Mouse (Mus musculus) heart, embryonic 11.5 days (tissue): ENCODE data around the gene Zfp462. TPM values are rescaled to one million over a fixed set of nuclear protein-coding genes. Genes with fewer than 3 reads are reported as not detected.
"Not testable (repeated sequence)": the region's sequence is repeated elsewhere in the genome, so short reads cannot be mapped to it uniquely, and the experiment has no call there.

Experiments
- ATAC-seq: fragments of 200-750 bp; cut with Nextera tagmentation; replicated peaks from 2 replicates; pipeline ENCODE4 v1.8.0; 2017; ENCODE audit warnings: moderate library complexity; ENCODE audit not compliant: insufficient number of reproducible peaks, low FRiP score, low TSS enrichment
- H3K27ac ChIP-seq: fragments of 300-500 bp; sonication (generic); 2 replicates; pipeline ENCODE4 v1.5.1; 2014; ENCODE audit warnings: mild to moderate bottlenecking, low read depth, low read length
- H3K27me3 ChIP-seq: fragments of 300-500 bp; sonication (generic); 2 replicates; pipeline ENCODE4 v1.6.1; 2014; ENCODE audit warnings: mild to moderate bottlenecking, low read length, mixed read lengths; ENCODE audit not compliant: control insufficient read depth, insufficient read depth
- H3K36me3 ChIP-seq: fragments of 300-500 bp; sonication (generic); 2 replicates; pipeline ENCODE4 v1.6.1; 2014; ENCODE audit warnings: mild to moderate bottlenecking, low read length, moderate library complexity, mixed read lengths; ENCODE audit not compliant: control insufficient read depth, insufficient read depth
- H3K4me1 ChIP-seq: fragments of 300-500 bp; sonication (generic); 2 replicates; pipeline ENCODE4 v1.6.1; 2014; ENCODE audit warnings: low read length; ENCODE audit not compliant: control insufficient read depth, insufficient read depth
- H3K4me2 ChIP-seq: fragments of 300-500 bp; sonication (generic); 2 replicates; pipeline ENCODE4 v1.6.1; 2014; ENCODE audit warnings: mild to moderate bottlenecking, moderate library complexity
- H3K4me3 ChIP-seq: fragments of 300-500 bp; sonication (generic); 2 replicates; pipeline ENCODE4 v1.5.1; 2014; ENCODE audit warnings: low read depth, low read length
- H3K9ac ChIP-seq: fragments of 300-500 bp; sonication (generic); 2 replicates; pipeline ENCODE4 v1.6.1; 2014; ENCODE audit warnings: mild to moderate bottlenecking, low read depth, low read length, moderate library complexity
- H3K9me3 ChIP-seq: fragments of 300-500 bp; sonication (generic); replicated peaks from 2 replicates; pipeline ENCODE4 v1.6.1; 2016; ENCODE audit warnings: low read length; ENCODE audit not compliant: control insufficient read depth
- WGBS: fragments of 180-500 bp; shearing (Covaris S2); extraction: QIAGEN DNeasy Blood & Tissue Kit; methylation state at CpG from one replicate; pipeline ENCODE4 v1.1.7; 2014; ENCODE audit not compliant: insufficient replicate concordance; 5-methylcytosine and 5-hydroxymethylcytosine counted together
- polyA plus RNA-seq: library from polyadenylated mRNA; unstranded; fragments of >200 nt; fragmentation: Nextera tagmentation; extraction: Ambion mirVana; gene quantifications from 2 replicates; pipeline ENCODE4 v1.2.1, GENCODE M21; 2014

The Zfp462 gene
- polyA plus RNA-seq, 1 experiment from 2014 or later = 5.7 TPM

- WGBS = 70% methylated on average over 4 of the region's 4 CpGs
- Histone ChIP-seq H3K4me2 (no peak overlapping the region), H3K36me3 (no peaks in the 10 kb centered on the region), H3K9ac (no peak overlapping the region), H3K9me3 (no peaks in the 10 kb centered on the region), H3K4me3 (no peak overlapping the region), H3K27ac (no peak overlapping the region), H3K27me3 (no peaks in the 10 kb centered on the region), H3K4me1 (peaks cover 32% of the 10 kb centered on the region)
- no peak for ATAC-seq
Measured at GRCm38 (mm10) chr4:54972096-54972495, 27.2 kb downstream of the Zfp462 start.

GRCm38 (mm10) chr4:54972827-54973560, 28.1 kb downstream of the Zfp462 start:
- ATAC-seq = no peak

GRCm38 (mm10) chr4:54979771-54980472, 35.1 kb downstream of the Zfp462 start:
- H3K4me1 ChIP-seq = peaks cover 12% of the 10 kb centered on the region
- 50% methylated on average over 13 of the region's 13 CpGs for WGBS
- H3K9me3 ChIP-seq = no peaks in the 10 kb centered on the region
- no peaks in the 10 kb centered on the region for H3K27me3 ChIP-seq
- peak overlapping the region; percentile 50; the same call in 1 of the 2 replicates for H3K27ac ChIP-seq
- H3K36me3 ChIP-seq = no peaks in the 10 kb centered on the region
- no peak for ATAC-seq
- no peak overlapping the region for H3K4me3 ChIP-seq
- no peak overlapping the region for H3K9ac ChIP-seq
- no peak overlapping the region for H3K4me2 ChIP-seq

More at GRCm38 (mm10) chr4:54972827-54973560, 28.1 kb downstream of the Zfp462 start:
- Histone ChIP-seq H3K36me3 (no peaks in the 10 kb centered on the region), H3K27ac (no peak overlapping the region), H3K4me2 (no peak overlapping the region), H3K4me3 (no peak overlapping the region), H3K27me3 (no peaks in the 10 kb centered on the region), H3K9ac (no peak overlapping the region), H3K4me1 (peaks cover 23% of the 10 kb centered on the region), H3K9me3 (no peaks in the 10 kb centered on the region)
- WGBS = 70% methylated on average over 8 of the region's 8 CpGs

GRCm38 (mm10) chr4:54984502-54984901, 39.7 kb downstream of the Zfp462 start:
- 89% methylated on average over 2 of the region's 2 CpGs for WGBS
- Histone ChIP-seq H3K4me1 (peaks cover 9% of the 10 kb centered on the region), H3K4me3 (no peak overlapping the region), H3K36me3 (no peaks in the 10 kb centered on the region), H3K4me2 (no peak overlapping the region), H3K9me3 (no peaks in the 10 kb centered on the region), H3K27me3 (no peaks in the 10 kb centered on the region), H3K9ac (no peak overlapping the region), H3K27ac (no peak overlapping the region)
- no peak for ATAC-seq

GRCm38 (mm10) chr4:54986671-54987070, 41.8 kb downstream of the Zfp462 start:
- no peak for ATAC-seq
- Histone ChIP-seq H3K27me3 (no peaks in the 10 kb centered on the region), H3K4me3 (no peak overlapping the region), H3K27ac (no peak overlapping the region), H3K36me3 (no peaks in the 10 kb centered on the region), H3K9me3 (no peaks in the 10 kb centered on the region), H3K9ac (no peak overlapping the region), H3K4me2 (no peak overlapping the region), H3K4me1 (no peaks in the 10 kb centered on the region)
- 66% methylated on average over 4 of the region's 4 CpGs for WGBS

- ATAC-seq = no peak
- H3K4me1 ChIP-seq = no peaks in the 10 kb centered on the region
- H3K27me3 ChIP-seq = no peaks in the 10 kb centered on the region
- WGBS = 47% methylated on average over 3 of the region's 3 CpGs
- H3K27ac ChIP-seq = no peak overlapping the region
- no peak overlapping the region for H3K9ac ChIP-seq
- no peak overlapping the region for H3K4me3 ChIP-seq
- H3K36me3 ChIP-seq = no peaks in the 10 kb centered on the region
- no peaks in the 10 kb centered on the region for H3K9me3 ChIP-seq
- H3K4me2 ChIP-seq = no peak overlapping the region
Measured at GRCm38 (mm10) chr4:54987256-54987655, 42.4 kb downstream of the Zfp462 start.

- Histone ChIP-seq H3K9me3 (no peaks in the 10 kb centered on the region), H3K36me3 (no peaks in the 10 kb centered on the region), H3K4me3 (no peak overlapping the region), H3K4me1 (no peaks in the 10 kb centered on the region), H3K4me2 (no peak overlapping the region), H3K27ac (no peak overlapping the region), H3K27me3 (no peaks in the 10 kb centered on the region), H3K9ac (no peak overlapping the region)
- WGBS = 89% methylated on average over 1 of the region's 1 CpGs
- no peak for ATAC-seq
Measured at GRCm38 (mm10) chr4:54987926-54988325, 43.1 kb downstream of the Zfp462 start.

- Histone ChIP-seq H3K4me2 (no peak overlapping the region), H3K27me3 (no peaks in the 10 kb centered on the region), H3K4me3 (no peak overlapping the region), H3K9me3 (no peaks in the 10 kb centered on the region), H3K4me1 (no peaks in the 10 kb centered on the region), H3K9ac (no peak overlapping the region), H3K36me3 (no peaks in the 10 kb centered on the region), H3K27ac (no peak overlapping the region)
- 68% methylated on average over 5 of the region's 5 CpGs for whole genome bisulfite sequencing
- ATAC-seq = no peak
Measured at GRCm38 (mm10) chr4:54991973-54992372, 47.1 kb downstream of the Zfp462 start.

- H3K4me3 ChIP-seq, H3K9me3 ChIP-seq, H3K27ac ChIP-seq, ATAC-seq, H3K9ac ChIP-seq, H3K27me3 ChIP-seq, H3K4me1 ChIP-seq, H3K4me2 ChIP-seq, H3K36me3 ChIP-seq: not testable (repeated sequence)
Measured at GRCm38 (mm10) chr4:54993001-54993400, 48.2 kb downstream of the Zfp462 start.
